Mouse (Mus musculus) heart, embryonic 12.5 days (tissue): ENCODE data around the gene Tfcp2. TPM values are rescaled to one million over a fixed set of nuclear protein-coding genes. Genes with fewer than 3 reads are reported as not detected.

Experiments used
- ATAC-seq: fragments of 200-750 bp; cut with Nextera tagmentation; 2 replicates; pipeline ENCODE4 v1.8.0; 2017; ENCODE audit warnings: moderate TSS enrichment, moderate library complexity; ENCODE audit not compliant: insufficient number of reproducible peaks, low FRiP score
- H3K27ac ChIP-seq: fragments of 300-500 bp; sonication (generic); 2 replicates; pipeline ENCODE4 v1.5.1; 2016; ENCODE audit warnings: mild to moderate bottlenecking, moderate library complexity; ENCODE audit not compliant: poor library complexity, severe bottlenecking
- H3K27me3 ChIP-seq: fragments of 300-500 bp; sonication (generic); replicated peaks from 2 replicates; pipeline ENCODE4 v1.6.1; 2016; ENCODE audit warnings: mild to moderate bottlenecking, moderate library complexity
- H3K36me3 ChIP-seq: fragments of 300-500 bp; sonication (generic); 2 replicates; pipeline ENCODE4 v1.6.1; 2016; ENCODE audit warnings: mild to moderate bottlenecking, moderate library complexity
- H3K4me1 ChIP-seq: fragments of 300-500 bp; sonication (generic); replicated peaks from 2 replicates; pipeline ENCODE4 v1.6.1; 2016; ENCODE audit warnings: mild to moderate bottlenecking
- H3K4me2 ChIP-seq: fragments of 300-500 bp; sonication (generic); 2 replicates; pipeline ENCODE4 v1.6.1; 2016; ENCODE audit warnings: mild to moderate bottlenecking, moderate library complexity
- H3K4me3 ChIP-seq: fragments of 300-500 bp; sonication (generic); 2 replicates; pipeline ENCODE4 v1.5.1; 2016; ENCODE audit warnings: mild to moderate bottlenecking
- H3K9ac ChIP-seq: fragments of 300-500 bp; sonication (generic); 2 replicates; pipeline ENCODE4 v1.6.1; 2016; ENCODE audit warnings: mild to moderate bottlenecking, moderate library complexity
- H3K9me3 ChIP-seq: fragments of 300-500 bp; sonication (generic); replicated peaks from 2 replicates; pipeline ENCODE4 v1.6.1; 2016; ENCODE audit warnings: mild to moderate bottlenecking, moderate library complexity
- WGBS: fragments of 180-500 bp; shearing (Covaris S2); methylation state at CpG from one replicate; pipeline ENCODE4 v1.1.7; 2016; 5-methylcytosine and 5-hydroxymethylcytosine counted together
- polyA plus RNA-seq: library from polyadenylated mRNA; unstranded; fragments of >200 nt; fragmentation: Nextera tagmentation; extraction: Ambion mirVana; gene quantifications from 2 replicates; pipeline ENCODE4 v1.2.1, GENCODE M21; 2016

Tfcp2 gene
- 23.7 and 24.5 TPM in 2 replicates for polyA plus RNA-seq

- peak within 1 kb of the TSS; percentile 94 for H3K27ac ChIP-seq
- H3K4me3 ChIP-seq: peak within 1 kb of the TSS; percentile 94
- ATAC-seq: peak; percentile 99
- peaks cover 22% of the 10 kb centered on the region for H3K4me1 ChIP-seq
- peak within 1 kb of the TSS; percentile 99 for H3K4me2 ChIP-seq
- WGBS: under 1% methylated on average over 84 of the region's 84 CpGs
- H3K9me3 ChIP-seq: no peaks in the 10 kb centered on the region
- peak within 1 kb of the TSS; percentile 95 for H3K9ac ChIP-seq
- H3K36me3 ChIP-seq: peaks cover 18% of the 10 kb centered on the region
- no peaks in the 10 kb centered on the region for H3K27me3 ChIP-seq
These were observed at the start of gene Tfcp2 for GRCm38 (mm10) chr15:100551326-100552307. Gene Tfcp2, minus strand, starts transcription at chr15:100552008.

GRCm38 (mm10) chr15:100600696-100601272 is 49.0 kb upstream of the Tfcp2 start:
- H3K27me3 ChIP-seq: peaks cover 27% of the 10 kb centered on the region
- H3K27ac ChIP-seq: no peak overlapping the region
- H3K4me3 ChIP-seq: peak overlapping the region; percentile 67
- H3K9me3 ChIP-seq: no peaks in the 10 kb centered on the region
- peak overlapping the region; percentile 99 for H3K4me2 ChIP-seq
- no peak overlapping the region for H3K9ac ChIP-seq
- WGBS: 16% methylated on average over 21 of the region's 21 CpGs
- ATAC-seq: no peak
- no peaks in the 10 kb centered on the region for H3K36me3 ChIP-seq
- peaks cover 14% of the 10 kb centered on the region for H3K4me1 ChIP-seq

- peak; percentile 38 for ATAC-seq
- Histone ChIP-seq H3K27ac (no peak overlapping the region), H3K4me1 (peaks cover 14% of the 10 kb centered on the region)
These were observed 48.4 kb upstream of the Tfcp2 start for GRCm38 (mm10) chr15:100600047-100600695.

GRCm38 (mm10) chr15:100599276-100600046 is 47.7 kb upstream of the Tfcp2 start, which contains the start of gene Pou6f1:
Gene Pou6f1, minus strand, starts transcription at chr15:100599984.
- H3K4me2 ChIP-seq: peak within 1 kb of the TSS; percentile 99
- peaks cover 27% of the 10 kb centered on the region for H3K27me3 ChIP-seq
- H3K9me3 ChIP-seq: no peaks in the 10 kb centered on the region
- H3K4me1 ChIP-seq: peaks cover 11% of the 10 kb centered on the region
- H3K27ac ChIP-seq: no peak within 1 kb of the TSS; the same call in 1 of the 2 replicates
- under 1% methylated on average over 65 of the region's 76 CpGs for WGBS
- H3K9ac ChIP-seq: peak within 1 kb of the TSS; percentile 81
- ATAC-seq: peak; percentile 77
- no peaks in the 10 kb centered on the region for H3K36me3 ChIP-seq
- H3K4me3 ChIP-seq: peak within 1 kb of the TSS; percentile 67

More at GRCm38 (mm10) chr15:100600047-100600695, 48.4 kb upstream of the Tfcp2 start:
- whole genome bisulfite sequencing: 1% methylated on average over 35 of the region's 35 CpGs
- peak overlapping the region; percentile 99 for H3K4me2 ChIP-seq
- no peaks in the 10 kb centered on the region for H3K9me3 ChIP-seq
- peak overlapping the region; percentile 67 for H3K4me3 ChIP-seq
- peak overlapping the region; percentile 81 for H3K9ac ChIP-seq
- H3K27me3 ChIP-seq: peaks cover 27% of the 10 kb centered on the region
- H3K36me3 ChIP-seq: no peaks in the 10 kb centered on the region

- WGBS: 1% methylated on average over 12 of the region's 12 CpGs
- Histone ChIP-seq H3K4me1 (peaks cover 8% of the 10 kb centered on the region), H3K9ac (peak overlapping the region; percentile 81), H3K4me3 (peak overlapping the region; percentile 67), H3K27me3 (peaks cover 27% of the 10 kb centered on the region), H3K4me2 (peak overlapping the region; percentile 99), H3K27ac (no peak overlapping the region; the same call in 1 of the 2 replicates), H3K36me3 (no peaks in the 10 kb centered on the region), H3K9me3 (no peaks in the 10 kb centered on the region)
- no peak for ATAC-seq
These were observed 47.1 kb upstream of the Tfcp2 start for GRCm38 (mm10) chr15:100598883-100599275.

- Histone ChIP-seq H3K4me2 (peak overlapping the region; percentile 99), H3K27ac (no peak overlapping the region), H3K4me3 (peak overlapping the region; percentile 67), H3K9ac (peak overlapping the region; percentile 81), H3K27me3 (peaks cover 23% of the 10 kb centered on the region), H3K36me3 (no peaks in the 10 kb centered on the region), H3K4me1 (peaks cover 8% of the 10 kb centered on the region), H3K9me3 (no peaks in the 10 kb centered on the region)
- WGBS: 18% methylated on average over 9 of the region's 9 CpGs
- no peak for ATAC-seq
These were observed 46.6 kb upstream of the Tfcp2 start for GRCm38 (mm10) chr15:100598287-100598882.

- no peak for ATAC-seq
- WGBS: 81% methylated on average over 6 of the region's 6 CpGs
These were observed 41.0 kb upstream of the Tfcp2 start for GRCm38 (mm10) chr15:100592817-100593216.

GRCm38 (mm10) chr15:100590436-100590835 is 38.6 kb upstream of the Tfcp2 start:
- 64% methylated on average over 8 of the region's 8 CpGs for WGBS
- Histone ChIP-seq H3K27ac (no peak overlapping the region), H3K4me2 (no peak overlapping the region), H3K9ac (no peak overlapping the region), H3K9me3 (no peaks in the 10 kb centered on the region), H3K27me3 (0 out of 2 replicates have a peak, but pooled peaks cover 3% of the 10 kb centered on the region), H3K4me3 (no peak overlapping the region), H3K36me3 (peaks cover 19% of the 10 kb centered on the region), H3K4me1 (no peaks in the 10 kb centered on the region)
- no peak for ATAC-seq

More at GRCm38 (mm10) chr15:100592817-100593216, 41.0 kb upstream of the Tfcp2 start:
- Histone ChIP-seq H3K27me3 (0 out of 2 replicates have a peak, but pooled peaks cover 3% of the 10 kb centered on the region), H3K36me3 (peaks cover 4% of the 10 kb centered on the region; the same call in 1 of the 2 replicates), H3K9ac (no peak overlapping the region), H3K4me1 (no peaks in the 10 kb centered on the region), H3K9me3 (no peaks in the 10 kb centered on the region), H3K4me3 (no peak overlapping the region), H3K4me2 (no peak overlapping the region), H3K27ac (no peak overlapping the region)

GRCm38 (mm10) chr15:100588297-100588696 is 36.5 kb upstream of the Tfcp2 start:
- H3K9ac ChIP-seq: no peak overlapping the region

GRCm38 (mm10) chr15:100587166-100587565 is 35.4 kb upstream of the Tfcp2 start:
- no peak for ATAC-seq
- Histone ChIP-seq H3K27me3 (0 out of 2 replicates have a peak, but pooled peaks cover 3% of the 10 kb centered on the region), H3K4me1 (no peaks in the 10 kb centered on the region), H3K9me3 (no peaks in the 10 kb centered on the region), H3K4me3 (no peak overlapping the region), H3K9ac (no peak overlapping the region), H3K27ac (no peak overlapping the region), H3K36me3 (peaks cover 27% of the 10 kb centered on the region), H3K4me2 (no peak overlapping the region)
- WGBS: 79% methylated on average over 4 of the region's 4 CpGs

More at GRCm38 (mm10) chr15:100588297-100588696, 36.5 kb upstream of the Tfcp2 start:
- no peaks in the 10 kb centered on the region for H3K4me1 ChIP-seq
- H3K27me3 ChIP-seq: 0 out of 2 replicates have a peak, but pooled peaks cover 7% of the 10 kb centered on the region
- H3K9me3 ChIP-seq: no peaks in the 10 kb centered on the region
- H3K27ac ChIP-seq: no peak overlapping the region
- no peak overlapping the region for H3K4me3 ChIP-seq
- H3K4me2 ChIP-seq: no peak overlapping the region
- no peak for ATAC-seq
- WGBS: 80% methylated on average over 6 of the region's 6 CpGs
- H3K36me3 ChIP-seq: peaks cover 21% of the 10 kb centered on the region
